Mouse (Mus musculus) thymus, postnatal 25 days (tissue): ENCODE results near the gene Trim3.

Experiments used
- DNase-seq: peaks from one replicate; pipeline ENCODE4 v3.0.0; 2022

Gene Trim3

DNA sequence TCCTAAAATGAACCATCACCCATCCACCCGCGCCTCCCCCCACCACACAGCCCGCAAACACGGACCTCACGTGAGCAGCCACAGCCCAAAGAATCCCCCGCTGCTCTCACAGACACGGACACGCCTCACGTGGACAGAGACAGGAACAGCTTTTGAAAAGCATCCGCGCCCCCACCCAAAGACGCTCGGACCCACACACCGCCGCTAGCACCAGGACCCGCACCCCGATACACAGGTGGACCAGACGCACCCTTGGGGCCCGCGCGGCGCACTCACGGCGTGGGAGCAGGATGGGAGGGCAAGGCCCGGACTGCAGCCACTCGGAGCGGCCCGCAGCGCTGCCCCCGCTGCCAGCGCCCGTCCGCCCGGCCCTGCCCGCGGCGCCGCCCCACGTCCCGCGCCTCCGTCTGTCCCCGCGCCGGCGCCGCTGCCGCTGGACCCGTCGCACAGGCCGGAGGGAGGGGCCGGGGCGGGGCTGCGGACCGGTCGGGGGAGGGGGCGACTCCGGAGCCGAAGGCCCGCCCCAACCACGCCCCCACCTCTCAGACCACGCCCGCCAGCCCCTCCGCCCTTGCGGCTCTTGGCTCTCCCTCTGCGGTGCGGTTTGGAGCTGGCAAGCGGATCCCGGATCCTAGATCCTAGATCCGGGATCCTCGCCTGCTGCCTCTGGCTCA is at the start of gene Trim3:
Gene Trim3, minus strand, starts transcription at position 445 of the 674 bp plus-strand sequence.
- peak; percentile 84 for DNase-seq

DNA sequence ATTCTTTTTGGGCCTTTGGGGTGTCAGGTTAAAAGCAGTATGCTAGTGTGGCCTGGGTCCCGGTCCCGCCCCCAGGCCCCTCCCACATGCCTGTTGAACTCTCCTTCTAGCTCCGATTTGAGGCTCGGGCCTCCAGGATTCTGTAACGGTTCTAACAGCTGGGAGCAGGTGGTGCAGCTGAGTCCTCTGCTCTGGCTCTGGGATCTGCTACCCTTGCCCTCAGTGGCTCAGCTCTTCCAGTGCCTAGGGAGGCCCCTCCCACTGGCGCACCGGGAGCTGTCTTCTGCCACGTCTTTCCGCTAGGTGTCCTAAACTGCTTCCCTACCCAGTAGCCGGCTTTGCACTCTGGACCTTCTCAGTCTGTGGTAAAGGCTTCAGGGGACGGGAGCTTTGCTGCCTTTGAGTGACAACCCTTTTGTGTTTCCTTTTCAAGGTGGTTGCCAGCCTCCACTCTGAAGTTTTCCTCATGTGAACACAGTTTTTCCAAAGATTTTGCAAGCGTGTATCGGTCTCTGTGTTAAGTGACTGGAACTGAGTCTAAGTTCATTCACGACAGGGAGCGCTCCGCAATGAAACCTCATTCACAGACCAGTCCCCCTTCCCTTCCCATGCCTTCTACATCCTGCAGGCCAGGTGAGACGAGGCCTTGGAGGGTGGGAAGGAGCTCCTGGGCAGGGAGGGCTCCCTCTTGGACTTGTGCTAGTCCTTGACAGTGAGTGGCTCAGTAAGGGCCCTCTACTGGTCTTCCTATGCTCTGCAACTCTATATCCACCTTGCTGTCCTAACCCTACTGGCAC is 17.5 kb upstream of the Trim3 start, which contains the start of gene Dnhd1:
Gene Dnhd1, plus strand, starts transcription at position 189 of the 797 bp plus-strand sequence.
- peak; percentile 70 for DNase-seq

DNA sequence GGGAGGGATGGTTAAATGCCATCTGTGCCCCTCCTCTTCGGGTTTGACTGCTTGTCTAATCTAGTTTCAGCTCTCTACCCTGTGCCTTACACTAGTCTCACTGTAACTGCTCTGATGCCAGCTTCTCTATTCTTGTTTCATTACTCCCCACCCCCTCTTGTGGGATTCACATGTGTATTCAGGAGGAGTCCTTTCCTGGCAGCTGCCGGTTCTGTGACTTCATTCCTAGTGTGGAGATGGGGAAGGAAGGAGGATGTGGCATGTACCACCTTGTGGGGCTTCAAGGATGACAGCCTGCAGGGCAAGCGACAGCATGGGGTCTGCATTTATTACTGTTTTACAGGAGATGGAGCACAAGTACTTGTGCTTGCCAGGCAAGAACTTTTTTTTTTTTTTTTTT is 8.6 kb upstream of the Trim3 start:
- DNase-seq = no peak

DNA sequence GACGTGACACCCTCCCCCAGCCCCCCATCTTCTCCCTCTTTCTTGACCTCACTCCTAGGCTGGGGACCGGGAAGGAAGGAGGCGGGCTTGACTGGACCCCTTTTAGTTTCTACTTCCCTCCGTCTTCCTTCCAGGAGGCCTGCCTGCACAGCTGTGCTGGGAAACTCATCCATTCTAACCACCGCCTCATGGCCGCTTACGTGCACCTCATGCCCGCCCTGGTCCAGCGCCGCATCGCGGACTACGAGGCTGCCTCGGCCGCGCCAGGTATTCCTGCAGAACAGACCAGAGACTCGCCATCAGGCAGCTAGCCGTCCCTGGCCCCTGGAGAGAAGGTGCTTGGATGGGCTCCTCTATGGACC is 7.5 kb upstream of the Trim3 start:
- DNase-seq = no peak

DNA sequence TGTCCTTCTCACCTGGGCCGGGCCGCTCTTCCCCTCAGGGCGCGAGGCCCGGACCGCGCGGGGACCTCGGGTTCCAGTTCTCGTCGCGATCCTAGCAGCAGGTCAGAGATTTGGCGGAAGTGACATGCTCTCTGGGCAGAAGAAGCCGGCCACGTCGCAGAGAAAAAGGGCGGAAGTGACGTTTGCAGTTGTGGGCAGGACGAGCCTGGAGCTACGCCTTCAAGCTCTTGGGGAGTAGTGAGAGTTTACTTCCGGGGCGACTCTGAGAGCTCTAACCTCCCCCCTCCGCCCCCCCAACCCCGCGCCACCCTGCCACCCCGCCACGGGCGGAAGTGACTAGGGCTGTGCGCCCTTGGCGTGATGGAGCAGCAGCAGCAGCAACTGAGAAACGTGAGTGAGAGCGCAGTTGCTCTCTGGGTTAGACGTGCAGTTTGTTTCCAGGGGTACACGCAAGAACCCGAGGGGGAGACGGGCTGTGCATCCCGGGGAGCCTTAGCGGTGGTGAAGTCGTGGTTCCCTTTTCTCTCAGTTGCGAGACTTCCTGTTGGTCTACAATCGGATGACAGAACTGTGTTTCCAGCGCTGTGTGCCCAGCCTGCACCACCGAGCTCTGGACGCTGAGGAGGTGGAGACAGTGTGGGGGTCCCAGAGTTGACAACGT is 7.0 kb upstream of the Trim3 start, which contains the start of the genes Arfip2 and Gm45799:
Gene Arfip2, minus strand, starts transcription at position 184 of the 661 bp plus-strand sequence.
Gene Gm45799, plus strand, starts transcription at position 320 of the 661 bp plus-strand sequence.
- DNase-seq = peak; percentile 96

GRCm38 (mm10) chr7:105639756-105640155 is 6.4 kb upstream of the Trim3 start, which contains the start of gene Timm10b:
Gene Timm10b (plus strand): TSS chr7:105640056.
- no peak for DNase-seq

GRCm38 (mm10) chr7:105639304-105639703 is 5.9 kb upstream of the Trim3 start:
- DNase-seq = no peak

- no peak for DNase-seq
Observed at GRCm38 (mm10) chr7:105638776-105639175, 5.4 kb upstream of the Trim3 start.

DNA sequence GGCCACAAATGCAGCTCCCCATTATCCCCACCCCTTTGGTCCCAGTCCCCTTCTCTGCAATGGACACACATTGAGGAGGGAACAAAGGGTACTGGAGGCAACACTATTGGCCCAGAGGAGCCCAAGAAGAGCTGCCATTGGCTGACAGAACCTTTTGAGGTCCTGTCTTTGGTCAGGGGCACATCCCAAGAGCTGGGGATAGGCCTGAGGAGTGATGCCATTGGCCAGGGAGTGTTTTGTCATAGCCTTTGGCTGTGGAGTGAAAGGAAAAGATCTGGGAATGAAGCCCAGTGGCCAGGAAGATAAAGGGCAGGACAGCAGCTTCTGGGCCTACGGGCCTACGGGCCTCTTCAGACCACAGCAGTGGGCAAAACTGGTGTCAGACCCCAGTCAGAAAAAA is 2.4 kb upstream of the Trim3 start:
- no peak for DNase-seq

- no peak for DNase-seq
Observed at GRCm38 (mm10) chr7:105634272-105634920, 1.0 kb upstream of the Trim3 start.

DNA sequence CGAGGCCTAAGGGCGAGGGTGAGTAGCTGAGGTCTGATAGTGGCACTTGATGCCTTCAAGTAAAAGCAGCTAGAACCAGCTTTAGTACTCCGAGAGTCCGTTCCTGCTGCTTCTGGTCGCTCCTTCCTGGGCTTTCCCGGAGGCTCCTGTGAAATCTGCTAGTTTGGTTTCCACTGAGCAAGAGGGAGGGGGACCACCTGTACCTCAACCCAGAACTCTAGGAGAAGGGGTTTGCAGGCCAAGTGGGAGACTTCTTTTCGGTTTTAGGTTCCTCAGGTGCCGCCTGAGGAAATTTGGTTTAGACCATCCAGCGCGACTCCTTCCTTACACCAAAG is 397 bp upstream of the Trim3 start:
- DNase-seq = no peak

DNA sequence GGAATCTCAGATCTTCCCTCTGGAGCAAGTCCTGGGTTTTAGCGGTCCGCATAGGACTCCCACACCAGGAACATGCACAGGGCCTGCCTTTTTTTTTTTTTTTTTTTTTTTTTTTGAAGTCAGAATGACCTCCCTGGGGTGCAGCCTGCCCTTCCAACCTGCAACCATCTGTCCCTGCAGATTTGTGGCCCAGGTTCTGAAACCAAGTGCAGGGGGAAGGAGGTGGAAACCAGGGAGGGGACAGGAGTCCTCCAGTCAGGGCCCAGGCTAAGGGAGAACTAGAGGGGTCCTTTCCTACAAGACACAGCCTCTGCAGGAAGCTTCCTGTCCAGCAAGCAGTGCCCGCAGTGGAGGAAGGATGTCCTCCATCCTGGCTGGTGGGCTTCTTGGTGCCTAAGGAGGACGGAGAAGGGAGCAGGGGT is 809 bp downstream of the Trim3 start:
- DNase-seq = no peak

GRCm38 (mm10) chr7:105628633-105629032 is 4.7 kb downstream of the Trim3 start:
- DNase-seq = no peak

DNA sequence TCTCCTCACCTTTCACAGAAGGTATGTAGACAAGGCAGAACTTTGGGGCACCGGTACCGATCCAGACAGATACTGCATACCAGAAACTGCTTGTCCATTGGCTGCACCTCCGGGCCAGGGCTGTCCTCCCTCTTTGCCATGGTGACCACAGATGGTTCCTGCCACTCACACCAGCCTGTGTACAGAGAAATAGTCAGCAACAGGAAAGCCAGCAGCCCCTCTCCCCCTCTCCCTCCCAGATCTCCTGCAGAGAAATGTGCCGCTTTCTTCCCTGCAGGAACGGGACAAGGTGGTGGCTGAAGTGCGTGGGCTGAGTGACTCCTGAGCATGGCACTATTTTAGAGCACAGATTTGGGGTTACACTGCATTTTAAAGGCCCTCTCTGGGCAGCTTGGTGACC is 8.0 kb downstream of the Trim3 start:
- no peak for DNase-seq

GRCm38 (mm10) chr7:105621646-105622292 is 11.6 kb downstream of the Trim3 start:
- DNase-seq = no peak

GRCm38 (mm10) chr7:105621053-105621452 is 12.3 kb downstream of the Trim3 start:
- no peak for DNase-seq

DNA sequence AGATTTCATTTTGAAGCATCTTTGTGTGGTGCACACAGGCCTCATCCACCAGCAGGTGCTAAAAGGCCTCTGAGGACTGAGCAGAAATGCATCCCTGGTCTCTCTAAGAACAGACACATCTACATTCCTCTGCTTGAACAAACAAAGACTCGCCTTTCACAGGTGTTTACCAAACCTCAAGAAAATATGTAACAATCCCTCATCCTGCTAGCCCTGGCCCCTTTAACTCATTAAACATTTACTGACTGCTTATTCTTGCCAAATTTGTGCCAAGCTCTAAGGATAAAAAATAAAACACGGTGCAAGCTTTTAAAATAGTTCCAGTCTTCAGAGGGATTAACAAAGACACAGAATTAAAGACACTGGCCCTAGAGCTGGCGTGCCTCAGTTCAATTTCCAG is 13.7 kb downstream of the Trim3 start:
- no peak for DNase-seq

DNA sequence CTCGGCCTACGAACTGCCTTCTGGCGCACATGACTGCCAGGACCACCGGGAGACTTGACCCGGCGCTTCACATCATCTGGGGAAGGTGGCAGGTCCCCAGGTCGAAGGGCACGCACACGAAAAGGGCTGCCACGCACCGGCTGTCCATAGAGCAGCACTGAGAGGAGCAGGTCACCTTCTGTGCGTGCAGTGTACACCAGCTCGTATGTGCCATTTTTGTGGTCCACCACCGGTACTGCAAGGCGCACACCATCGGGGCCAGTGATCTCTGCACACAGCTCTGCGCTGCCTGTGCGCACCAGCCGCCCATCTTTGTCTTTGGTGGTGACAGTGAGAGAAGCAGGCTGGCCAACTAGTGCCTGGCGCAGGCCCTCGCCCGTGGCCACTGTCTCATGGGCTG is 15.6 kb downstream of the Trim3 start:
- DNase-seq = no peak

- no peak for DNase-seq
Observed at GRCm38 (mm10) chr7:105616561-105616960, 16.8 kb downstream of the Trim3 start.

DNA sequence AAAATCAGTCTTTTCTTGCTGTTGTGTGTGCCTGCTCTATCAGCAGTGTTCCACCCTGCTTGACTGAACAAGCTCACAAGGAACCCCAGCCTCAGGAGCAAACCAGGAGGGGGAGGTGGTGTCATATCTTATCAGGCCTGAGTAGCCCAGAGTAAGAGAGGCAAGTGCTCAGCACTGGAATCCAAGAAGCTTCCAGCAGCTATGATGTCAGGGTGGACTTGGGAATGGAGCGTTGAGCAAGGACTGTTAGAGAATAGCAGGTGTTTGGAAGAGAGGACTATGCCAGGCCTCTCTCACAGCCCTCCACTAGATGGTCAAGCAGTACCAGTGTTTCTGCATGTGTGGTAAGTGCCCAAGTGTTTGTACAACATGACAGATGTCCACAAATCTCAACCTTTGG is 17.7 kb downstream of the Trim3 start:
- no peak for DNase-seq

- no peak for DNase-seq
Observed at GRCm38 (mm10) chr7:105614400-105614799, 19.0 kb downstream of the Trim3 start.

- no peak for DNase-seq
Observed at GRCm38 (mm10) chr7:105611767-105612166, 21.6 kb downstream of the Trim3 start.

DNA sequence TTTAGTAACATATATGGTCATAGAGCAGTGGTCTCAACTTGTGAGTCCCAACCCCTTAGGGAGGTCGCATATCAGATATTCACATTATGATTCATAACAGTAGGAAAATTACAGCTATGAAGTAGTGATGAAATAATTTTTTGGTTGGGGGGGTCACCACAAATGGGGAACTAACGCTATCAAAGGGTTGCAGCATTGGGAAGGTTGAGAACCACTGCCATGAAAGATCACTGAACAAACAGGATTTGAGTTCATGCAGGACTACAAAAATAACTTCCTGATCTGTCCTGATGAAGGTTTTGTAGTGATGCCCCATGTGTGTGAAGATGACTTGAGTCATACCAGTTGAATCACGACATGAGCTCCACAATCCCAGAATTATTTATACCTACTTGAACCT is 24.9 kb downstream of the Trim3 start:
- no peak for DNase-seq
